12 mouse cellular contexts compared by ENCODE assay signal in the genomic region with DNA sequence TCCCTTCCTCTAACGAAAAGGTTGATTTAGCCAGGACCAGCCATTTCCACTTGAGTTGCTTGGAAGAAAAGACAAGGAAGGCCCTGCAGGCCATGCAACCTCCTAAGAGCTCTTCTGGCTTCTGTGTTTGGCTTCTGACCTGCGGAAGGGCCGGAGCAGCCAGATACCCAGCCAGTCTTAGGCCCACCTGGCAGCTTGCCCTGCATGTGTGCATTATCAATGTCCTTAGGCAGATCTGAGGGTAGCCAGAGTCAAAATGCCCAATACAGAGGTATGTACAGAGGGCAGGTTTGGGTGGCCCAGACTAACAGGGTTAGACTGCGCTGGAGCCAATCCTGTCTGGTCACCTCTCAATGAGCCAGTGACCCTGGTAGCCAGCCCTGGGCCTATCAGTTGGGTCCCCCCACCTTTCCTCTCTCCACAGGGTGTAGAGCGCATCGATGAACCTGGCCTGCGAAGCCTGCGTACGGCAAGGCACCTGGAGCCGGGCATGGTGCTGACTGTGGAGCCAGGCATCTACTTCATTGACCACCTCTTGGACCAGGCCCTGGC. TPM values are rescaled to one million over a fixed set of nuclear protein-coding genes. Genes with fewer than 3 reads are reported as not detected.
DNase-seq lines count a peak whose midpoint lies in the region; ATAC-seq lines count a peak whose summit lies in the region.
"Had no signal": no experiment of that assay in that cellular context is flagged by ENCODE, and none has a peak within 500 bp of the region (broad histone marks: within the 10 kb centered on the region; RNA-seq: fewer than 3 reads in every experiment).

No protein-coding gene starts in this region.

- no peak for DNase-seq in embryonic facial prominence, embryonic 11.5 days (ENCODE audit: low spot score)
- no peak for DNase-seq in embryonic facial prominence, embryonic 10.5 days (ENCODE audit: low spot score)
- no peak for DNase-seq in limb, embryonic 11.5 days (ENCODE audit: low spot score)
- no peak for DNase-seq in limb, embryonic 10.5 days (ENCODE audit: low spot score)
- DNase-seq in layer of hippocampus, postnatal 25 days (ENCODE audit: extremely low spot score in 1 of 2, low spot score in 1 of 2) = no peak
- DNase-seq in lung, adult 18-20 months = no peak
- DNase-seq: lung, adult 2 months had no signal

- no peak overlapping the region for H3K4me2 ChIP-seq in embryonic facial prominence, embryonic 11.5 days (ENCODE audit: low read depth, low read length)
- H3K4me2 ChIP-seq in limb, embryonic 11.5 days (ENCODE audit: low read depth, severe bottlenecking) = no peak overlapping the region
- no peak overlapping the region for H3K4me2 ChIP-seq in intestine, embryonic 15.5 days (replicated peaks)
- H3K4me2 ChIP-seq: limb, embryonic 15.5 days had no signal

- WGBS in embryonic facial prominence, embryonic 11.5 days = 94% methylated on average over 10 of the region's 10 CpGs
- 94% methylated on average over 10 of the region's 10 CpGs for WGBS in embryonic facial prominence, embryonic 10.5 days
- 95% methylated on average over 10 of the region's 10 CpGs for WGBS in limb, embryonic 11.5 days
- WGBS in limb, embryonic 10.5 days = 94% methylated on average over 10 of the region's 10 CpGs
- WGBS in intestine, embryonic 15.5 days = 95% methylated on average over 10 of the region's 10 CpGs

- no peaks in the 10 kb centered on the region; the same call in 1 of the 2 replicates for H3K4me1 ChIP-seq in embryonic facial prominence, embryonic 11.5 days (ENCODE audit: control insufficient read depth, insufficient read depth, low read length)
- H3K4me1 ChIP-seq in embryonic facial prominence, embryonic 10.5 days = peaks cover 18% of the 10 kb centered on the region
- peaks cover 11% of the 10 kb centered on the region for H3K4me1 ChIP-seq in limb, embryonic 11.5 days (ENCODE audit: control insufficient read depth, insufficient read depth, low read length)
- H3K4me1 ChIP-seq in limb, embryonic 10.5 days = peaks cover 29% of the 10 kb centered on the region
- H3K4me1 ChIP-seq in brown adipose tissue, adult 24 weeks (ENCODE audit: control insufficient read depth, insufficient read depth, insufficient read length, low read length) = peaks cover 35% of the 10 kb centered on the region
- H3K4me1 ChIP-seq in intestine, embryonic 15.5 days (replicated peaks) = no peaks in the 10 kb centered on the region; the same call in 1 of the 2 replicates

- H3K9ac ChIP-seq in embryonic facial prominence, embryonic 11.5 days (replicated peaks; ENCODE audit: low read length) = no peak overlapping the region
- H3K9ac ChIP-seq in limb, embryonic 11.5 days (ENCODE audit: low read length) = no peak overlapping the region
- no peak overlapping the region for H3K9ac ChIP-seq in intestine, embryonic 15.5 days
- H3K9ac ChIP-seq: limb, embryonic 15.5 days had no signal

- H3K27ac ChIP-seq in embryonic facial prominence, embryonic 11.5 days (replicated peaks; ENCODE audit: low read depth, low read length) = no peak overlapping the region
- H3K27ac ChIP-seq in embryonic facial prominence, embryonic 10.5 days (replicated peaks) = no peak overlapping the region
- no peak overlapping the region for H3K27ac ChIP-seq in limb, embryonic 11.5 days (replicated peaks; ENCODE audit: low read depth, low read length)
- no peak overlapping the region for H3K27ac ChIP-seq in limb, embryonic 10.5 days
- peak overlapping the region; percentile 43 for H3K27ac ChIP-seq in brown adipose tissue, adult 24 weeks (replicated peaks; ENCODE audit: low read depth, low read length)
- no peak overlapping the region for H3K27ac ChIP-seq in intestine, embryonic 15.5 days
- H3K27ac ChIP-seq: limb, embryonic 15.5 days had no signal

- no peaks in the 10 kb centered on the region for H3K9me3 ChIP-seq in embryonic facial prominence, embryonic 11.5 days (replicated peaks; ENCODE audit: control insufficient read depth, low read length)
- no peaks in the 10 kb centered on the region for H3K9me3 ChIP-seq in embryonic facial prominence, embryonic 10.5 days
- H3K9me3 ChIP-seq in limb, embryonic 11.5 days (ENCODE audit: control insufficient read depth, low read length) = no peaks in the 10 kb centered on the region
- H3K9me3 ChIP-seq in limb, embryonic 10.5 days (replicated peaks) = no peaks in the 10 kb centered on the region
- H3K9me3 ChIP-seq in intestine, embryonic 15.5 days = no peaks in the 10 kb centered on the region
- H3K9me3 ChIP-seq: limb, embryonic 15.5 days had no signal

- H3K27me3 ChIP-seq in embryonic facial prominence, embryonic 11.5 days (ENCODE audit: control insufficient read depth, insufficient read depth, low read length) = no peaks in the 10 kb centered on the region
- H3K27me3 ChIP-seq in embryonic facial prominence, embryonic 10.5 days (replicated peaks; ENCODE audit: low read depth, poor library complexity, severe bottlenecking) = no peaks in the 10 kb centered on the region
- no peaks in the 10 kb centered on the region for H3K27me3 ChIP-seq in limb, embryonic 11.5 days (ENCODE audit: control insufficient read depth, insufficient read depth, low read length)
- H3K27me3 ChIP-seq in limb, embryonic 10.5 days (ENCODE audit: low read depth, poor library complexity, severe bottlenecking) = no peaks in the 10 kb centered on the region
- H3K27me3 ChIP-seq in intestine, embryonic 15.5 days (replicated peaks) = no peaks in the 10 kb centered on the region
- H3K27me3 ChIP-seq: CH12.LX; limb, embryonic 15.5 days had no signal

- H3K36me3 ChIP-seq in embryonic facial prominence, embryonic 11.5 days (replicated peaks; ENCODE audit: control insufficient read depth, insufficient read depth, low read depth, low read length) = peaks cover 9% of the 10 kb centered on the region
- H3K36me3 ChIP-seq in embryonic facial prominence, embryonic 10.5 days (replicated peaks) = peaks cover 91% of the 10 kb centered on the region
- H3K36me3 ChIP-seq in limb, embryonic 11.5 days (ENCODE audit: control insufficient read depth, insufficient read depth, low read length) = peaks cover 12% of the 10 kb centered on the region
- peaks cover 85% of the 10 kb centered on the region for H3K36me3 ChIP-seq in limb, embryonic 10.5 days
- H3K36me3 ChIP-seq in intestine, embryonic 15.5 days = peaks cover 16% of the 10 kb centered on the region

- H3K4me3 ChIP-seq in embryonic facial prominence, embryonic 11.5 days (ENCODE audit: low read depth, low read length) = no peak overlapping the region
- H3K4me3 ChIP-seq in embryonic facial prominence, embryonic 10.5 days = no peak overlapping the region
- H3K4me3 ChIP-seq in limb, embryonic 11.5 days (ENCODE audit: low read depth, low read length) = no peak overlapping the region
- H3K4me3 ChIP-seq in limb, embryonic 10.5 days = no peak overlapping the region
- H3K4me3 ChIP-seq in brown adipose tissue, adult 24 weeks (ENCODE audit: insufficient read depth, low read depth, low read length) = no peak overlapping the region
- no peak overlapping the region for H3K4me3 ChIP-seq in intestine, embryonic 15.5 days (replicated peaks)
- H3K4me3 ChIP-seq: limb, embryonic 15.5 days had no signal

- ATAC-seq in embryonic facial prominence, embryonic 11.5 days (replicated peaks; ENCODE audit: insufficient number of reproducible peaks, low FRiP score, low TSS enrichment, low read depth) = 0 out of 2 replicates have a peak, but pooled peaks have one; percentile 22
- ATAC-seq in limb, embryonic 11.5 days (ENCODE audit: insufficient number of reproducible peaks, low FRiP score, low TSS enrichment, low read depth) = 0 out of 2 replicates have a peak, but pooled peaks have one; percentile 6
- 0 out of 2 replicates have a peak, but pooled peaks have one; percentile 22 for ATAC-seq in intestine, embryonic 15.5 days
- ATAC-seq: forebrain, embryonic 14.5 days had no signal

RNA-seq across cellular contexts. Expression of a gene that starts 13.0 kb away (rescaled TPM):
- 36.3 and 37.4 TPM in 2 replicates for polyA plus RNA-seq in embryonic facial prominence, embryonic 11.5 days (2014; fragmentation: Nextera tagmentation; extraction: Ambion mirVana)
- 42.9 and 46.8 TPM in 2 replicates for polyA plus RNA-seq in embryonic facial prominence, embryonic 10.5 days (2016; fragmentation: Nextera tagmentation; extraction: Ambion mirVana)
- polyA plus RNA-seq in limb, embryonic 11.5 days (2014; fragmentation: Nextera tagmentation; extraction: Ambion mirVana) = 38.1 and 39.6 TPM in 2 replicates
- 40.3 and 44.9 TPM in 2 replicates for polyA plus RNA-seq in limb, embryonic 10.5 days (2016; fragmentation: Nextera tagmentation; extraction: Ambion mirVana)
- polyA plus RNA-seq in brown adipose tissue, adult 24 weeks (2012; ENCODE audit: insufficient read depth, insufficient read length, missing spikeins) = 45.5 and 53.7 TPM in 2 replicates
- polyA plus RNA-seq in intestine, embryonic 15.5 days (2015; fragmentation: Nextera tagmentation; extraction: Ambion mirVana) = 44.5 and 45.3 TPM in 2 replicates
- total RNA-seq in layer of hippocampus, postnatal 25 days (2021) = 10 to 100 TPM; 26.1 to 27.7 TPM
